Mouse (Mus musculus): ENCODE results near the gene Mogat2. TPM values are rescaled to one million over a fixed set of nuclear protein-coding genes. Genes with fewer than 3 reads are reported as not detected.

Gene Mogat2
- polyA plus RNA-seq, 1 experiment from 2014 or later, result 3.2 TPM

- Histone ChIP-seq H3K4me2 (ENCODE audit: low read length) (no peak overlapping the region), H3K9me3 (replicated peaks; ENCODE audit: control insufficient read depth, low read length) (no peaks in the 10 kb centered on the region), H3K36me3 (ENCODE audit: control insufficient read depth, insufficient read depth, low read length) (no peaks in the 10 kb centered on the region), H3K4me3 (ENCODE audit: low read depth, low read length) (no peak overlapping the region), H3K9ac (ENCODE audit: low read length) (no peak overlapping the region), H3K4me1 (ENCODE audit: control insufficient read depth, insufficient read depth, low read length) (no peaks in the 10 kb centered on the region), H3K27me3 (replicated peaks; ENCODE audit: control insufficient read depth, insufficient read depth, low read length) (no peaks in the 10 kb centered on the region), H3K27ac (ENCODE audit: low read depth, low read length) (no peak overlapping the region)
- ATAC-seq, result no peak
- DNase-seq (ENCODE audit: low spot score), result no peak
- WGBS, result 91% methylated on average over 9 of the region's 9 CpGs
Observed at GRCm38 (mm10) chr7:99169717-99170403, 68.6 kb downstream of the Mogat2 start.

Other genes with a start within 250 kb of the Mogat2 start
- gene Uvrag, start 97.5 kb downstream of the Mogat2 start, polyA plus RNA-seq (2014; fragmentation: Nextera tagmentation; extraction: Ambion mirVana), result 12.2 and 13.2 TPM in 2 replicates
- gene Dgat2, start 55.9 kb downstream of the Mogat2 start, polyA plus RNA-seq (2014; fragmentation: Nextera tagmentation; extraction: Ambion mirVana), result 11.9 and 14.9 TPM in 2 replicates
- gene Map6, start 28.8 kb upstream of the Mogat2 start, polyA plus RNA-seq (2014; fragmentation: Nextera tagmentation; extraction: Ambion mirVana), result 46.2 and 62.4 TPM in 2 replicates
- gene Serpinh1, start 114.6 kb upstream of the Mogat2 start, polyA plus RNA-seq (2014; fragmentation: Nextera tagmentation; extraction: Ambion mirVana), result 102 and 115 TPM in 2 replicates
- gene Gdpd5, start 142.8 kb upstream of the Mogat2 start, polyA plus RNA-seq (2014; fragmentation: Nextera tagmentation; extraction: Ambion mirVana), result 26.8 and 34.5 TPM in 2 replicates
- 3.8 and 4.5 TPM in 2 replicates for gene Klhl35, start 227.4 kb upstream of the Mogat2 start, polyA plus RNA-seq (2014; fragmentation: Nextera tagmentation; extraction: Ambion mirVana)
- gene Rps3, start 245.1 kb upstream of the Mogat2 start, polyA plus RNA-seq (2014; fragmentation: Nextera tagmentation; extraction: Ambion mirVana), result 577 and 687 TPM in 2 replicates